In the genomic region with DNA sequence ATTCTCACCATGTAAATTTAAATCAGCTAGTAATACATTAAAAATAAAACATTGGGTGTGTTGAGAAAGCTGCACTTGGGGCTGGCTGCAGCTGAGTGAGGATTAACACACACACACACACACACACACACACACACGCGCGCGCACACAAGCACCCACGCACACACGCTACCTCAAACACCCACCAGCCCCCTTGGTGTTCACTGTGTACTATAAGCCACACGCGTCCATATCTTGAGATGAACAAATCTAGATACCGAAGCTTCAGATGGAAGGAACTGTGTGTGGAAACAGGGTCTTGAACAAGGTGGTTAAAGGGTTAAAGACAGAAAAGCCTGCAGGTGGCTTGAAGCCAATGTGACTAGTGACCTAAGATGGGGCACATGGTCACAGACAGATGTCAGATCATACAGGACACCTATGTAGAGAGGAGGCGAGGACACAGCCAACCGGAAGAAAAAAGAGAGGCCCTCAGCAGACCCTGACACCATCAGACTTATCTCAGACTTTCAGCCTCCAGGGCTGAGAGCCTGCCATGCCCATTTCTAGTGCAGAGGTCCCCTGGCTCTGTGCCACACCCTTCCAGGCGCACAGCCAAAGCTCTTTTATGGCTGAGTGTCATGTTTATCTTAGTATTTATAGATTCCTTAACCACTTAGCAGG, we compare ENCODE assay signal across 8 mouse cellular contexts. TPM values are rescaled to one million over a fixed set of nuclear protein-coding genes. Genes with fewer than 3 reads are reported as not detected.
A peak's percentile ranks its signal among the peaks of the same experiment; 100 is the strongest.
DNase-seq lines count a peak whose midpoint lies in the region; ATAC-seq lines count a peak whose summit lies in the region.

No protein-coding gene starts in this region.

- peaks cover 4% of the 10 kb centered on the region; the same call in 1 of the 2 replicates for H3K4me1 ChIP-seq in hindbrain, embryonic 14.5 days (replicated peaks; ENCODE audit: control insufficient read depth, insufficient read depth, low read length)
- peaks cover 32% of the 10 kb centered on the region for H3K4me1 ChIP-seq in hindbrain, embryonic 10.5 days (replicated peaks)

- no peak overlapping the region for H3K27ac ChIP-seq in hindbrain, embryonic 14.5 days
- no peak overlapping the region for H3K27ac ChIP-seq in hindbrain, embryonic 10.5 days

- H3K9me3 ChIP-seq in hindbrain, embryonic 14.5 days (ENCODE audit: control insufficient read depth, low read length) = no peaks in the 10 kb centered on the region
- H3K9me3 ChIP-seq in hindbrain, embryonic 10.5 days = no peaks in the 10 kb centered on the region

- no peaks in the 10 kb centered on the region for H3K36me3 ChIP-seq in hindbrain, embryonic 14.5 days (replicated peaks; ENCODE audit: control insufficient read depth, insufficient read depth)
- H3K36me3 ChIP-seq in hindbrain, embryonic 10.5 days = no peaks in the 10 kb centered on the region

- H3K4me3 ChIP-seq in hindbrain, embryonic 14.5 days (replicated peaks; ENCODE audit: low read length) = no peak overlapping the region
- no peak overlapping the region for H3K4me3 ChIP-seq in hindbrain, embryonic 10.5 days

- H3K27me3 ChIP-seq in hindbrain, embryonic 14.5 days (ENCODE audit: control insufficient read depth, insufficient read depth, low read length) = no peaks in the 10 kb centered on the region
- H3K27me3 ChIP-seq in hindbrain, embryonic 10.5 days (ENCODE audit: insufficient read depth, poor library complexity, severe bottlenecking) = peaks cover 2% of the 10 kb centered on the region; the same call in 1 of the 2 replicates

- no peak overlapping the region for H3K9ac ChIP-seq in hindbrain, embryonic 14.5 days

- ATAC-seq in hindbrain, embryonic 14.5 days (ENCODE audit: low FRiP score) = peak; percentile 21; the same call in 1 of the 2 replicates

- 79% methylated on average over 12 of the region's 12 CpGs for WGBS in hindbrain, embryonic 14.5 days
- WGBS in hindbrain, embryonic 10.5 days = 92% methylated on average over 12 of the region's 12 CpGs

- no peak overlapping the region for H3K4me2 ChIP-seq in hindbrain, embryonic 14.5 days (replicated peaks)

- DNase-seq in hindbrain, embryonic 14.5 days (ENCODE audit: low spot score) = peak; percentile 74
- DNase-seq in hindbrain, embryonic 10.5 days (ENCODE audit: low spot score) = no peak
- peak; percentile 89 to 90 for DNase-seq in adrenal gland, postnatal 36 days
- DNase-seq in heart, adult 11 months = peak; percentile 97
- DNase-seq in kidney, adult 9 months = peak; percentile 96
- peak; percentile 92 for DNase-seq in lung, postnatal 36 days
- DNase-seq in urinary bladder, postnatal 10 days (ENCODE audit: low spot score) = peak; percentile 52
- DNase-seq in T-cell, adult 2 months (ENCODE audit: low spot score) = no peak

RNA-seq across cellular contexts. Expression of gene Clmn, which starts 40.5 kb away (rescaled TPM):
- polyA plus RNA-seq in hindbrain, embryonic 14.5 days (2014; fragmentation: Nextera tagmentation; extraction: Ambion mirVana) = 1.0 and 1.7 TPM in 2 replicates
- 2.4 and 2.7 TPM in 2 replicates for polyA plus RNA-seq in hindbrain, embryonic 10.5 days (2016; fragmentation: Nextera tagmentation; extraction: Ambion mirVana)
- total RNA-seq in adrenal gland, postnatal 36 days (2021) = 10 to 100 TPM in 1 of 2 experiments, 1 to 10 TPM in 1; 7.9 to 13.2 TPM

Comparison
In these comparisons a context has a peak if more than half of its experiments do, and no peak if none do; other contexts are left out.
1. DNase-seq: peak in hindbrain, embryonic 14.5 days (single experiment), adrenal gland, postnatal 36 days (2 of 2), heart, adult 11 months (single experiment), kidney, adult 9 months (single experiment), lung, postnatal 36 days (single experiment) and urinary bladder, postnatal 10 days (single experiment); none in hindbrain, embryonic 10.5 days (single experiment) and T-cell, adult 2 months (single experiment).